Comparison of ENCODE assay signal across 8 mouse cellular contexts in genomic region chr16:95862621-95863020, GRCm38 (mm10).
DNase-seq lines count a peak whose midpoint lies in the region; ATAC-seq and TF ChIP-seq lines count a peak whose summit lies in the region.

No protein-coding gene starts in this region.

- H3K27ac ChIP-seq in liver, embryonic 11.5 days (ENCODE audit: low read depth, low read length): 0 out of 2 replicates have a peak overlapping the region, but pooled peaks have one; percentile 4
- peak overlapping the region; percentile 82 for H3K27ac ChIP-seq in thymus, adult 2 months (ENCODE audit: control insufficient read depth, insufficient read depth, low read length)
- no peak overlapping the region for H3K27ac ChIP-seq in forebrain, embryonic 11.5 days (ENCODE audit: low read depth, low read length)

- H3K27me3 ChIP-seq in liver, embryonic 11.5 days (replicated peaks; ENCODE audit: control insufficient read depth, insufficient read depth, low read length): no peaks in the 10 kb centered on the region
- no peaks in the 10 kb centered on the region for H3K27me3 ChIP-seq in thymus, adult 2 months (ENCODE audit: control insufficient read depth, insufficient read depth, low read length)
- H3K27me3 ChIP-seq in forebrain, embryonic 11.5 days (ENCODE audit: control insufficient read depth, insufficient read depth, low read length): no peaks in the 10 kb centered on the region

- H3K36me3 ChIP-seq in liver, embryonic 11.5 days (ENCODE audit: control insufficient read depth, insufficient read depth, low read length): no peaks in the 10 kb centered on the region
- H3K36me3 ChIP-seq in thymus, adult 2 months (ENCODE audit: control insufficient read depth, insufficient read depth, low read length): no peaks in the 10 kb centered on the region
- H3K36me3 ChIP-seq in forebrain, embryonic 11.5 days (ENCODE audit: control insufficient read depth, insufficient read depth, low read length): no peaks in the 10 kb centered on the region

- peaks cover 27% of the 10 kb centered on the region for H3K4me1 ChIP-seq in liver, embryonic 11.5 days (replicated peaks; ENCODE audit: control insufficient read depth, insufficient read depth, low read length)
- H3K4me1 ChIP-seq in thymus, adult 2 months (replicated peaks; ENCODE audit: control insufficient read depth, insufficient read depth, low read length): peaks cover 64% of the 10 kb centered on the region
- no peaks in the 10 kb centered on the region for H3K4me1 ChIP-seq in forebrain, embryonic 11.5 days (replicated peaks; ENCODE audit: control insufficient read depth, insufficient read depth, low read length)

- DNase-seq in gastrocnemius, adult 18-20 months (ENCODE audit: low spot score): peak; percentile 20
- no peak for DNase-seq in gastrocnemius, adult 8-10 months (ENCODE audit: low spot score in 2 of 2)
- DNase-seq in heart, postnatal 25 days (ENCODE audit: low spot score): peak; percentile 64
- DNase-seq in liver, embryonic 11.5 days (ENCODE audit: low spot score): no peak
- DNase-seq in thymus, adult 2 months: peak; percentile 65
- no peak for DNase-seq in forebrain, embryonic 11.5 days (ENCODE audit: low spot score)
- DNase-seq in layer of hippocampus, adult 18-20 months (ENCODE audit: low spot score in 2 of 2): no peak
- DNase-seq in retina, embryonic 14.5 days (ENCODE audit: low spot score): no peak

- intact Hi-C loops in heart, postnatal 25 days (cut with DNase I): no loop called here

- 0 out of 2 replicates have a peak, but pooled peaks have one; percentile 35 for ATAC-seq in liver, embryonic 11.5 days (replicated peaks; ENCODE audit: low FRiP score)
- ATAC-seq in forebrain, embryonic 11.5 days (replicated peaks; ENCODE audit: low FRiP score): no peak

- H3K9me3 ChIP-seq in liver, embryonic 11.5 days (ENCODE audit: control insufficient read depth, low read length): no peaks in the 10 kb centered on the region
- H3K9me3 ChIP-seq in forebrain, embryonic 11.5 days (ENCODE audit: control insufficient read depth, low read length): no peaks in the 10 kb centered on the region

- TF ChIP-seq CTCF in thymus, adult 2 months (IDR thresholded peaks at IDR 0.05; ENCODE audit: borderline replicate concordance, control insufficient read depth, extremely low read depth, insufficient read depth, low read length, poor library complexity): no peak

- no peak for TF ChIP-seq POLR2A in thymus, adult 2 months (IDR thresholded peaks at IDR 0.05; ENCODE audit: control insufficient read depth, extremely low read depth, insufficient read depth, low read length, poor library complexity)

- H3K4me3 ChIP-seq in liver, embryonic 11.5 days (ENCODE audit: low read depth, low read length): no peak overlapping the region
- H3K4me3 ChIP-seq in thymus, adult 2 months (ENCODE audit: control insufficient read depth, insufficient read depth, low read length): no peak overlapping the region
- H3K4me3 ChIP-seq in forebrain, embryonic 11.5 days (ENCODE audit: low read depth, low read length): no peak overlapping the region

- no peak overlapping the region for H3K9ac ChIP-seq in liver, embryonic 11.5 days (ENCODE audit: low read depth, low read length)
- no peak overlapping the region for H3K9ac ChIP-seq in forebrain, embryonic 11.5 days (ENCODE audit: low read length)

- no peak overlapping the region for H3K4me2 ChIP-seq in liver, embryonic 11.5 days
- H3K4me2 ChIP-seq in forebrain, embryonic 11.5 days (ENCODE audit: low read depth, low read length, severe bottlenecking): no peak overlapping the region

- 35% methylated on average over 3 of the region's 3 CpGs for WGBS in liver, embryonic 11.5 days
- WGBS in thymus, adult 2 months: 7% methylated on average over 3 of the region's 3 CpGs
- WGBS in forebrain, embryonic 11.5 days: 83% methylated on average over 3 of the region's 3 CpGs

Comparison
In these comparisons a context has a peak if more than half of its experiments do, and no peak if none do; other contexts are left out.
1. DNase-seq: peak in gastrocnemius, adult 18-20 months (single experiment), heart, postnatal 25 days (single experiment) and thymus, adult 2 months (single experiment); none in gastrocnemius, adult 8-10 months (0 of 2), liver, embryonic 11.5 days (single experiment), forebrain, embryonic 11.5 days (single experiment), layer of hippocampus, adult 18-20 months (0 of 2) and retina, embryonic 14.5 days (single experiment).